Mouse (Mus musculus): ENCODE results near the gene Ermp1.

Gene Ermp1

GRCm38 (mm10) chr19:29647651-29648549, at the start of gene Ermp1:
TSS of gene Ermp1 (minus strand) at chr19:29648415.
- peak; percentile 97 for DNase-seq

- DNase-seq, result no peak
These were observed 49.1 kb upstream of the Ermp1 start, which contains the start of gene Mlana for GRCm38 (mm10) chr19:29697245-29697874. TSS of gene Mlana (plus strand) at chr19:29697824.

- DNase-seq, result no peak
These were observed 48.6 kb upstream of the Ermp1 start for GRCm38 (mm10) chr19:29696840-29697239.

- no peak for DNase-seq
These were observed 48.1 kb upstream of the Ermp1 start for GRCm38 (mm10) chr19:29696309-29696708.

GRCm38 (mm10) chr19:29695071-29695470, 46.9 kb upstream of the Ermp1 start:
- DNase-seq, result no peak

GRCm38 (mm10) chr19:29683844-29684540, 35.8 kb upstream of the Ermp1 start:
- peak; percentile 88 for DNase-seq

GRCm38 (mm10) chr19:29680182-29681152, 32.3 kb upstream of the Ermp1 start:
- no peak for DNase-seq

GRCm38 (mm10) chr19:29678181-29678778, 30.1 kb upstream of the Ermp1 start:
- DNase-seq, result no peak

GRCm38 (mm10) chr19:29676479-29677193, 28.4 kb upstream of the Ermp1 start:
- DNase-seq, result peak; percentile 12 to 22

- no peak for DNase-seq
These were observed 27.4 kb upstream of the Ermp1 start for GRCm38 (mm10) chr19:29675562-29676078.

GRCm38 (mm10) chr19:29674946-29675345, 26.7 kb upstream of the Ermp1 start:
- no peak for DNase-seq

- no peak for DNase-seq
These were observed 24.4 kb upstream of the Ermp1 start for GRCm38 (mm10) chr19:29672660-29673059.

GRCm38 (mm10) chr19:29671160-29671559, 22.9 kb upstream of the Ermp1 start:
- no peak for DNase-seq

- DNase-seq, result no peak
These were observed 22.0 kb upstream of the Ermp1 start for GRCm38 (mm10) chr19:29670247-29670646.

GRCm38 (mm10) chr19:29668135-29668534, 19.9 kb upstream of the Ermp1 start:
- no peak for DNase-seq

- no peak for DNase-seq
These were observed 18.9 kb upstream of the Ermp1 start for GRCm38 (mm10) chr19:29666965-29667594.

- no peak for DNase-seq
These were observed 17.9 kb upstream of the Ermp1 start for GRCm38 (mm10) chr19:29666164-29666563.

GRCm38 (mm10) chr19:29664934-29665333, 16.7 kb upstream of the Ermp1 start:
- no peak for DNase-seq

GRCm38 (mm10) chr19:29663780-29664179, 15.6 kb upstream of the Ermp1 start:
- DNase-seq, result no peak

- no peak for DNase-seq
These were observed 13.9 kb upstream of the Ermp1 start for GRCm38 (mm10) chr19:29661974-29662580.

Data from B cell, adult 2 months (primary cell).